Mouse (Mus musculus): ENCODE data around the gene Upf1. TPM values are rescaled to one million over a fixed set of nuclear protein-coding genes. Genes with fewer than 3 reads are reported as not detected.

The Upf1 gene
- 29.5 and 30.8 TPM in 2 replicates for polyA plus RNA-seq (2012; rRNA removed)

DNA sequence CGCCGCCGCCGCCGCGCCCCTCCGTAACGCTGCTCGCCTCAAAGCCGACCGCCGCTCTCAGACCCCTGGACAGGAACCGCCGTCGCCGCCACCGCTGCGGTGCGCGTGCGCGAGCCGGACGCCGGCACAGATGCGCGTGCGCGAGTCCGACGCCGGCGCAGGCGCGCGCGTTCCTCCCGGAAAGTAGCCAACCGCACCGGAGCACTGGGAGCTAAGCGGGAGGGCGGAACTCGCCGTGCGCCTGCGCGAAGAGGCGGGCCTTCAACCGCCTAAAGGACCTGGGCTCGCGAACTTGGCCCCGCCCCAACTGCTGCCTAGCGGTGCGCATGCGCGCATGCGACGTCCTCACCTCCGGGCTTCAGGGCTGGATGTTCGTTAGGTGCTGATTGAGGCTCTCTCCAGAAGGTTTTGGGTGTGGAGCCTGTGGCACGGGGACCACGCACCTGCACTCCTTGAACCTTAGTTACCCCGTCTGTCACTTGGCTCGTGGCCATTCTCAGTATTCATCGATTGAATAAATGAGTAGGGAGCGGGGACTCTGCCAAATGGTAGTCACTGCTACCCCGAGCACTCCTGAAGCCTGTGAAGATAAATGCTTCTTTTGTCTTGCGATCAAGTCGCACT, at the start of gene Upf1:
TSS of gene Upf1 (minus strand) at position 85 of the 624 bp plus-strand sequence.
- peak; percentile 95 to 99 for DNase-seq (ENCODE audit: extremely low spot score in 1 of 2, low spot score in 1 of 2)

- DNase-seq (ENCODE audit: extremely low spot score in 1 of 2, low spot score in 1 of 2) = no peak
Observed at GRCm38 (mm10) chr8:70397611-70398563, 44.8 kb upstream of the Upf1 start.

- no peak for DNase-seq (ENCODE audit: extremely low spot score in 1 of 2, low spot score in 1 of 2)
Observed at GRCm38 (mm10) chr8:70396184-70396583, 43.1 kb upstream of the Upf1 start.

- no peak for DNase-seq (ENCODE audit: extremely low spot score in 1 of 2, low spot score in 1 of 2)
Observed at GRCm38 (mm10) chr8:70395649-70396048, 42.6 kb upstream of the Upf1 start.

- no peak for DNase-seq (ENCODE audit: extremely low spot score in 1 of 2, low spot score in 1 of 2)
Observed at GRCm38 (mm10) chr8:70394269-70394998, 41.4 kb upstream of the Upf1 start.

- DNase-seq (ENCODE audit: extremely low spot score in 1 of 2, low spot score in 1 of 2) = no peak
Observed at GRCm38 (mm10) chr8:70393087-70393486, 40.0 kb upstream of the Upf1 start.

GRCm38 (mm10) chr8:70389678-70390077, 36.6 kb upstream of the Upf1 start:
- DNase-seq (ENCODE audit: extremely low spot score in 1 of 2, low spot score in 1 of 2) = no peak

- DNase-seq (ENCODE audit: extremely low spot score in 1 of 2, low spot score in 1 of 2) = peak; percentile 43 to 81
Observed at GRCm38 (mm10) chr8:70383287-70383686, 30.2 kb upstream of the Upf1 start.

DNA sequence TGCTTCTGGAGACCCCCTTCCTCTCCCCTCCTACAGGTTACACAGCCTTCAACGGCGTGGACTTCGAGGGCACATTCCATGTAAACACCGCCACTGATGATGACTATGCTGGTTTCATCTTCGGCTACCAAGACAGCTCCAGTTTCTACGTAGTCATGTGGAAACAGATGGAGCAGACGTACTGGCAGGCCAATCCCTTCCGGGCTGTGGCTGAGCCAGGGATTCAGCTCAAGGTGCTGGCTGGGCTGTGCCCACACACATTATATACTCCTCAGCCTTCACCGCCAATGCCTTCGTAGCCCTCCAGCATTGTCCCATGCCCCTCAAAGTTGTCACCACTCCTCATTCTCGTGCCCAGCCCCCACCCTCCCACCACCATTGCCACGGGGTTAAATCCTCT, 27.0 kb upstream of the Upf1 start:
- DNase-seq (ENCODE audit: extremely low spot score in 1 of 2, low spot score in 1 of 2) = peak in 1 of 2 experiments; percentile 36

- DNase-seq (ENCODE audit: extremely low spot score in 1 of 2, low spot score in 1 of 2) = no peak
Observed at GRCm38 (mm10) chr8:70377049-70377448, 24.0 kb upstream of the Upf1 start.

DNA sequence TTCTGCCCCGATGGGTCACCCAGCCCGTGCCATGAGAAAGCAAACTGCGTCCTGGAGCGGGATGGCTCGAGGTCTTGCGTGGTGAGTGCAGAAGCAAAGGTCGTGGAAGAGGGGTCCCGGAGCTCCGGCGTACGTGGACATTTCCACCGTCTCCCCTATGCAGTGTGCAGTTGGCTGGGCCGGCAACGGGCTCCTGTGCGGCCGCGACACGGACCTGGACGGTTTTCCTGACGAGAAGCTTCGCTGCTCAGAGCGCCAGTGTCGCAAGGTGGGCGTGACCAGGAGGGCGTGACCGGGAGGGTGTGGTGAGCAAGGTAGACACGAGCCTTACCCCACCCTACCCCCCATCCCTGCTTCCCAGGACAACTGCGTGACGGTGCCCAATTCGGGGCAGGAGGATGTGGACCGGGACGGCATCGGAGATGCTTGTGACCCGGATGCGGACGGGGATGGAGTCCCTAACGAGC, 23.2 kb upstream of the Upf1 start:
- no peak for DNase-seq (ENCODE audit: extremely low spot score in 1 of 2, low spot score in 1 of 2)

DNA sequence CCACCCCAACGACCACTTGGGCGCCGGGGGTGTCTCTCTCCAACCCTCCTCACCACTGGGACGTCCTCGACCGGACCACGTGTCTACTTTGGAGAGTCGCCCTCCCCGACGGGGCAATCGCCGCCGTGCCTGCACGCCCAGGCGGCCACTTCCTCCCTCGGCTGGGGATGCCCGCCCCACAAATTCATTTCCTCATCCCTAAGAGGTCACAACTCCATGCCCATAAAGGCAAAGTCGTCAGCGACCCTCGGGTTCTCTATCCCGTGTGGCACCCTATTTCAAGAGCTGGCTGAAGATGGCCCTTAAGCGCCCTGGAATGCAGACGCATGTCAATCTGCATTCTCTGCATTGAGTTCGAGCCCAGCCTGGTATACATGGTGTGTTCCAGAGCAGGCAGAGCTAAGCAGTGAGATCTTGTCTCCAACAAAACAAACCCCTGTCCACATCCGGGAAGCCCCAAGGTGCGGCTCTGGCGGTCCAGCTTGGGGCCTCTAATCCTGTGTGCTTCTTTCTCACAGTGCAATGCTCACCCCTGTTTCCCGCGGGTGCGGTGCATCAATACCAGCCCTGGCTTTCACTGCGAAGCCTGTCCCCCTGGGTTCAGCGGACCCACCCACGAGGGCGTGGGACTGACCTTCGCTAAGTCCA, 22.3 kb upstream of the Upf1 start:
- DNase-seq (ENCODE audit: extremely low spot score in 1 of 2, low spot score in 1 of 2) = no peak

GRCm38 (mm10) chr8:70374318-70374927, 21.3 kb upstream of the Upf1 start:
- DNase-seq (ENCODE audit: extremely low spot score in 1 of 2, low spot score in 1 of 2) = peak in 1 of 2 experiments; percentile 30

DNA sequence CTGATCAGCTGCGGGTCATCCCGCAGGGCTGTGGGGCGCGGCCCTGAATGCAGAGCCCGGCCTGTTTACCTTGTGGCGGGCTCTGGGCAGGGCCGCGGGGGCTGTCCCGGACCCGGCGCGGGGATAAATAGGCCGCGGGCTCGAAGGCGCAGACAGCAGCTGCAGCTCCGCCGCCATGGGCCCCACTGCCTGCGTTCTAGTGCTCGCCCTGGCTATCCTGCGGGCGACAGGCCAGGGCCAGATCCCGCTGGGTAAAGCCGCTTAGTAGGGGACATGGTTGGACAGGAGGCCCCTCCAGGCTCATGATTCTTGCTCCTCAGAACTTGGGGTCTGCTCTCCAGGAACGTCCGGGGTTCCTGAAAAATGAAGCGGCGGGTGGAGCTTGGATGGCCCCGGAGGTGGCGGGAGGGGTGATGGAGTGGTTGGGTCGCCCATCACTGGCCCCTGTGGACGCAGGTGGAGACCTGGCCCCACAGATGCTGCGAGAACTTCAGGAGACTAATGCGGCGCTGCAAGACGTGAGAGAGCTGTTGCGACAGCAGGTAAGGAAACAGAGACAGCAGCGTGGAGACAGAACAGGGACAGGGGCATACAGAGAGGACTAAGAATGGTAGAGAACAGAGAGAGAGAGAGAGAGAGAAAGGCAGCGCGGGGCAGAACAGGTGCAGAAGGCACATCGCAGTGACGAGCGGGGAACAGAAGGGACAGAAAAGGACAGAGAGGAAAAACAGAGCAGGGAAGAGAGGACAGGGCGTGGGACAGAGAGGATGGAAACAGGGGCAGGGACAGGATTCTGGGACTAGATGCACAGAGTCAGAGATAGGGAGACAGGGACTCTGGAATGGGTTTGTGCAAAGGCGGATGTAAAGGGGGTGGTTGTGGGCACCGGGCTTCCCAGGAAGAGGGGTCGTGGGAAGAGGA, 20.6 kb upstream of the Upf1 start, which contains the start of gene Comp:
TSS of gene Comp (plus strand) at position 162 of the 921 bp plus-strand sequence.
- no peak for DNase-seq (ENCODE audit: extremely low spot score in 1 of 2, low spot score in 1 of 2)

GRCm38 (mm10) chr8:70371951-70372350, 18.9 kb upstream of the Upf1 start:
- DNase-seq (ENCODE audit: extremely low spot score in 1 of 2, low spot score in 1 of 2) = no peak

DNA sequence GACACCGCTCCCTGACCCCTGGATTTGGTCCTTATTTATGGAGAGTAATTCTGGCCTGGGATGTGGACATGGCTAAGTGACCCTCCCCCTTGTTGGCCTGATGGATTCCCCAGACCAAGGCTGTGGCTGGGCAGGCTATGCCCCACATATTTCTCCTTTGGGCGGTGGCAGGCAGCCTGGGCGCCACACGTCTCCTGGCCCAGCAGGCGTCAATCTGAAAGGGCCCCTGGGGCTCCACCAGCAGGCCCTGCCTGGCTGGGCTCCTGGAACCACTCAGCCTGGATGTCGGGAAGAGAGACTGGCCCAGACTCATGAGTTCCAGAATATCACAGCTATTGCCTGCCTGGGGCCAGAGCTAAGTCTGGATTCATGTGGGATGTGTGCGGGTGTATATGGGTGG, 17.4 kb upstream of the Upf1 start:
- no peak for DNase-seq (ENCODE audit: extremely low spot score in 1 of 2, low spot score in 1 of 2)

DNA sequence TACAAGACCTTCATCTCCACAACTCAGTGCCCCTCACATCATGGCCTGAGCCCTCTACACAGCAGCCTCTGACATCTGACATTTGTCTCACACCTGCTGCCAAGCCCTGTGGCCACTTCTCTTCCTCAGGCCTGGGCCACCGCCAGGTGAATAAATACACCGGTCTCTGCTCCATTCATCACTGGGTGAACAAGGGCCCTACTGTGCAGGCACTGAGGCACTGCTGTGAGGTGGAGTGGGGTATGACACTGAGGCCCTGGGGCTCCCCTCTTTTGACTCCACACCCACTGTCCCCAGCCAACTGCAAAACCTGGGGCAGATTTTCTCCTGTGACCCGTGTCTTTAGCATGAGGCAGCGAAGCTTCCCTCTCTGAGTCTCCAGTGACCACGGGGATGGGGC, 13.5 kb upstream of the Upf1 start:
- DNase-seq (ENCODE audit: extremely low spot score in 1 of 2, low spot score in 1 of 2) = no peak

GRCm38 (mm10) chr8:70364066-70364465, 11.0 kb upstream of the Upf1 start:
- no peak for DNase-seq (ENCODE audit: extremely low spot score in 1 of 2, low spot score in 1 of 2)

- DNase-seq (ENCODE audit: extremely low spot score in 1 of 2, low spot score in 1 of 2) = no peak
Observed at GRCm38 (mm10) chr8:70361484-70362032, 8.5 kb upstream of the Upf1 start.
